In genomic region chr4:59928347-59928746, GRCm38 (mm10) we compare ENCODE assay signal across 8 mouse cellular contexts. TPM values are rescaled to one million over a fixed set of nuclear protein-coding genes. Genes with fewer than 3 reads are reported as not detected.
DNase-seq lines count a peak whose midpoint lies in the region; ATAC-seq and TF ChIP-seq lines count a peak whose summit lies in the region.
"Had no signal": no experiment of that assay in that cellular context is flagged by ENCODE, and none has a peak within 500 bp of the region (broad histone marks: within the 10 kb centered on the region; RNA-seq: fewer than 3 reads in every experiment).

No protein-coding gene starts in this region.

- peak; percentile 94 for DNase-seq in NIH3T3 (ENCODE audit: low read depth)
- DNase-seq in cerebellum, adult 11 months = peak; percentile 59
- peak; percentile 46 to 56 for DNase-seq in frontal cortex, postnatal 10 days (ENCODE audit: low spot score in 2 of 2)
- DNase-seq in hindbrain, postnatal 0 days (ENCODE audit: low spot score) = peak; percentile 71
- peak; percentile 56 to 63 for DNase-seq in layer of hippocampus, postnatal 36 days
- DNase-seq in mesoderm, embryonic 11.5 days (ENCODE audit: low read depth, low spot score) = peak; percentile 75
- DNase-seq in spleen, postnatal 10 days (ENCODE audit: low spot score in 2 of 2) = peak; percentile 11 to 81

- TF ChIP-seq CTCF in hindbrain, postnatal 0 days (IDR thresholded peaks at IDR 0.05; ENCODE audit: low read depth) = peak; percentile 69

- H3K9ac ChIP-seq in hindbrain, postnatal 0 days (replicated peaks; ENCODE audit: low read length) = no peak overlapping the region
- H3K9ac ChIP-seq: midbrain, embryonic 12.5 days had no signal

- ATAC-seq in hindbrain, postnatal 0 days = peak; percentile 73

- no peaks in the 10 kb centered on the region for H3K36me3 ChIP-seq in hindbrain, postnatal 0 days (ENCODE audit: insufficient read depth, low read length)
- H3K36me3 ChIP-seq: midbrain, embryonic 12.5 days had no signal

- H3K27me3 ChIP-seq in hindbrain, postnatal 0 days (ENCODE audit: insufficient read depth, low read length) = no peaks in the 10 kb centered on the region
- H3K27me3 ChIP-seq: midbrain, embryonic 12.5 days had no signal

- no peak overlapping the region for H3K4me2 ChIP-seq in hindbrain, postnatal 0 days (ENCODE audit: low read depth, low read length)
- H3K4me2 ChIP-seq: midbrain, embryonic 12.5 days had no signal

- no peak overlapping the region for H3K27ac ChIP-seq in hindbrain, postnatal 0 days
- H3K27ac ChIP-seq: midbrain, embryonic 12.5 days had no signal

- WGBS in hindbrain, postnatal 0 days = 23% methylated on average over 6 of the region's 6 CpGs

- H3K4me3 ChIP-seq in hindbrain, postnatal 0 days (ENCODE audit: low read length) = no peak overlapping the region
- H3K4me3 ChIP-seq: midbrain, embryonic 12.5 days had no signal

- no peaks in the 10 kb centered on the region for H3K9me3 ChIP-seq in hindbrain, postnatal 0 days (ENCODE audit: low read length)
- H3K9me3 ChIP-seq: midbrain, embryonic 12.5 days had no signal

- H3K4me1 ChIP-seq in hindbrain, postnatal 0 days (ENCODE audit: insufficient read depth, low read length) = no peaks in the 10 kb centered on the region
- H3K4me1 ChIP-seq: midbrain, embryonic 12.5 days had no signal

RNA-seq across cellular contexts. Expression of gene Slc46a2, which starts 13.5 kb away (rescaled TPM):
- not detected in 2 replicates for total RNA-seq in hindbrain, postnatal 0 days (2014; rRNA removed)
- 0.05 TPM in 1 of 2 replicates, not detected in the other for polyA plus RNA-seq in hindbrain, postnatal 0 days (2015; fragmentation: Nextera tagmentation; extraction: Ambion mirVana)
- not detected for total RNA-seq in layer of hippocampus, postnatal 36 days (2021)
- polyA plus RNA-seq: midbrain, embryonic 12.5 days had no signal

RNA-seq across cellular contexts. Expression of gene Mup4, which starts 32.2 kb away (rescaled TPM):
- not detected in 2 replicates for total RNA-seq in hindbrain, postnatal 0 days (2014; rRNA removed)
- not detected in 2 replicates for polyA plus RNA-seq in hindbrain, postnatal 0 days (2015; fragmentation: Nextera tagmentation; extraction: Ambion mirVana)
- not detected for total RNA-seq in layer of hippocampus, postnatal 36 days (2021)
- polyA plus RNA-seq: midbrain, embryonic 12.5 days had no signal

RNA-seq across cellular contexts. Expression of gene Mup6, which starts 35.7 kb away (rescaled TPM):
- not detected in 2 replicates for total RNA-seq in hindbrain, postnatal 0 days (2014; rRNA removed)
- polyA plus RNA-seq in hindbrain, postnatal 0 days (2015; fragmentation: Nextera tagmentation; extraction: Ambion mirVana) = 0.19 and 0.20 TPM in 2 replicates
- not detected for total RNA-seq in layer of hippocampus, postnatal 36 days (2021)
- polyA plus RNA-seq: midbrain, embryonic 12.5 days had no signal
